Mouse (Mus musculus): ENCODE data around the gene Tcp11l1.

GRCm38 (mm10) chr2:104711585-104712485 is at the start of gene Tcp11l1:
- peak; percentile 58; the same call in 1 of the 2 replicates for TF ChIP-seq POLR2A (IDR thresholded peaks at IDR 0.05; ENCODE audit: borderline replicate concordance, insufficient read depth, low read length)
- TF ChIP-seq CTCF (IDR thresholded peaks at IDR 0.05; ENCODE audit: borderline replicate concordance, insufficient read depth, low read depth, low read length), result no peak
